Mouse (Mus musculus) cerebral cortex, adult 2 months (tissue): ENCODE data around the gene Capn8.

Source experiments
- WGBS: fragments of 180-500 bp; shearing (Covaris S2); methylation state at CpG from one replicate; pipeline ENCODE4 v1.1.7; 2018; 5-methylcytosine and 5-hydroxymethylcytosine counted together

Capn8 gene

DNA sequence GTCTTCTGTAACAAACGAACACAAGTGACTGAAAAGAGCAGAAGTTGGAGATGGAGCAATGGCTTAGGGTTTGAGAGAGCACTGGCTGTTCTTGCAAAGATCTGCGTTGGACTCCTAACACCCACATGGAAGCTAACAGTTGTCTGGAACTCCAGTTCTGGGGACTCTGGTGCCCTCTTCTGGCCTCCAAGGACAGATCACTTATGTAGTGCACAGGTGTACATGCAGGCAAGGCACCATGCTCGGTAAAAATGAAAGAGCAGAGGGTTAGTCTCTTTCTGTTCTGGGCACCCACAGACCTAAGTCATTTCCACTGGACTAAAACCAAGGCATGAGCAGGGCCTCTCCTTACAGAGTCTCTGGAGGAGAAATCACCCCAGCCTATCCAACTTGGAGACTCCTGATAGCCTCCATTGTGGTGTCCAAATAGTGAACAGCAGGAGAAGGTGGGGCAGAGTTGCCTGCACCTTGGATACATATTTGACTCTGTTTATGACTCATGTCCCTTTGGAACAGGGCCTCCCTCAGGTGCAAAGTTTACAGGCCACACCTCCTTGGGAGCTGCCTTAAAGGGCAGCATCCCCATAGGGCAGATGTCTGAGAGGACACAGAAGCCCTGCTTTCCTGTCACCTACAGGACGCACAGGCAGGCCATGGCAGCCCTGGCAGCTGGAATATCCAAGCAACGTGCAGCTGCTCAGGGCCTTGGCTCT, at the start of gene Capn8:
TSS of gene Capn8 (plus strand) at position 600 of the 713 bp plus-strand sequence.
- WGBS: 80% methylated on average over 5 of the region's 5 CpGs

DNA sequence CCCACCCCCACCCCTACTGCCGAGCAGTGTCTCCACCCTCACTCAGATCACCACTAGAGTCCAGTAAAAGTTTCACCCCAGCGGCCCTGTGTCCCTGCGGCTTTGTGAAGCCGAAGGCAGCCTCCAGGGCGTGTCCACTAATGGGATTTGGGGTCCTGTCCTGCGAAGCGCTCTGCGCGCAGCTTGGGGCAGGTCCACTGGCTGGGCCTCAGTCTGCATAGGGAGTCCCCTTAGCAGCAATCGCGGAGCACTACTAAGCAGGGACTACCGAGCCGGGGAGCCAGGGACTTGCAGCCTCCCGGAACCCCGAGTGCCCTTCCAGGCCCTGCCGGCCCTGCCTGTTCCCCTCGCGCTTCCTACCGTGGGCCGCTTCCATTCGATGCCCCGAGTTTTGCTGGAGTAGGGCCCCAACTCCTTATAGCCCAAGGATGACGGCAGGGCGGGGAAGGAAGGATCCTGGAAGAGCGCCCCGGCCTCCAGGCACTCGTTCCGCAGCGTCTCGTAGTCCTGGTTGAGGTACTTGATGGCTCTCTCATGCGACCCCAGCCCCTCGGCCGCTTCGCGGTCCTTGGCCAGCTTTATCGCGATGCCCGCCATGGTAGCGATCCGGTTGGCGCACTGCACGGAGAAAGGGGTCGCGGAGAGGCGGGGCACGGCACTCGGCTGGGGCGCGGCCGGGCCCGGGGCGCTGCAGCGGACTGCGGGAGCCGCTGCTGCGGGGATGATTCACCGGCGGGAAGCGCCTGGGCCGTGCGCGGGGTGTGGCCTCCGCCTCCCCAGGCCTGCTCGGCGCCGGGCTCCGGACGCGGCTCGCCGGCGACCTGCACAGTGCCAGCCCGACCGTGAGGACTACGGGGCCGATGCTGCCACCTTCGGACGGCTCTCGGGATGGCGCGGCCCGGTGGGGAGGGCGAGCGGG, 47.8 kb upstream of the Capn8 start, which contains the start of gene Capn2:
TSS of gene Capn2 (minus strand) at position 851 of the 919 bp plus-strand sequence.
- WGBS: 1% methylated on average over 84 of the region's 84 CpGs

DNA sequence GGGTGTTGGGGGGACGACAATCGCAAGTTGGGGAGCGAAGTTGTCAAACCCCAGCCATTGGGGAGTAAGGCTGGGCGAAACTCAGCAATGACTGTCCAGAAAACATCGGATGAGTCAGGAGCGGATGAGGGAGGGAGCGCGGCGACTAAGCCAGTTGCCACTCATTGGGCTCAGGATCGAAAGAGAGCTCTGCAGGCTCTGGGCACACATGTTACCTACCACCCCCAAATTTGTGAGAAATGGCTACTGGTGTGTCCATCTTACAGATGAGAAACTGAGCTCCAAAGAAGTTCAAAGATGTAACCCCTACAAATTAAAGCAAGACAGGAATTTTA, 47.2 kb upstream of the Capn8 start:
- WGBS: 2% methylated on average over 10 of the region's 10 CpGs

DNA sequence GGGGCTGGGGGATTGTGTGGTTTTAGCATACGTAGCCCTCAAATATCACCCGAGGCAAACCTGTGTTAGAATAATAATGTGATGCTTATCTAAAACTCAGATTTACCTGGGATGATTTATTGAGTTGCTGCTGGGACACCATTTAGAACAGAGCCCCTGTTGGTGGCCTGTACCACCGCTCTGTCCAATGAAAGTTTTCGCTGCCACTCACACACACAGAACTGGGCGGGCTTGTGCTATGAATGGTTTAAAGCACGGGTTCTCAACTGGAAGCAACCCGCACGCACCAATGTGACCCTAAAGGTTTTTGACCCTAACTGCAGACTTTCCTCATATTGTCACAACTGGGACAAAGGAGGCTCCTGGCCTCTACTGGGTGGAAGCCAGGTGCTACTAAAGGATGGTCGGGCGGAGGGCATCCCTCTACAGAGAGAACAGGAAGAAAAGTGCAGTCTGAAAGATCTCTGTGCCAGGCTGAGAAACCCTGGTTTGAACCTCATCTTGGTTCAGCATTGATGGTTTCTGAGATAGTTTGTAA, 46.6 kb upstream of the Capn8 start:
- WGBS: 87% methylated on average over 10 of the region's 10 CpGs

DNA sequence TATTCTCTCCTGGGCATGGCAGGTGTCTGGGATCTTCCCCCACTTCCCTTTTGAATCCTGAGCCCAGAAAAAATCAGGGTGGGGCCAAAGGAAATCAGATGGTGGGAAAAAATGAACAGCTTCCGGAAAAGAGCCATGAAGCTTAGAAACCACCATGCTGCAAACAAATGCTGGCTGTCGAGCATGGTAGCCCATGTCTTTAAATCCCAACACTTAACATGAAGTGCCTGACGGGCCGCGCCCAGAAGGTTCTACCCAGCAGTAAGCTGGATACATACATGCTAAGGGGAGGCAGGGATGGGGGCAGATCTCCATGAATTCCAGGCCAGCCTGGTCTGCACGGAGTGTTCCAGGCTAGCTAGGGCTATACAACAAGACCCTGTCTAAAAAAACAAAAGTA, 46.0 kb upstream of the Capn8 start:
- WGBS: 91% methylated on average over 6 of the region's 6 CpGs

DNA sequence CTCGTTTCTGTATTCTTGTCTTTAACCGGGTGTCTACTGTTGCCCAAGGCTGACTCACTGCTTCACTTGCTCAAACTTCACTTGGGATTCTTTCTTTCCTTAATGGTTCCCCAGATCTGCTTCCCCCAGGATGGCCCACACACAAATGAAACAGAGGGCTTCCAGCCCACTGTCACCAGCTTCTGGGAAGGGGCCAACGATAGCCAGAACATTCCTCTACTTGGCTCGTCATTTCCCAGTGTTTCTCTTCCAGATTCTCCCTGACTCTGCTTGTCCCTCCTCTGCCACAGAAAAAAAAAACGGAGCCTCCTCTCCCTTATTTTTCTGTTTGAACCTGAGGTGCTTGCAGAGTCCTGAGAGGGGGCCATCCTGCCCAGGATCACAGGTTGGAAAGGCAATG, 45.5 kb upstream of the Capn8 start:
- 52% methylated on average over 5 of the region's 5 CpGs for WGBS

DNA sequence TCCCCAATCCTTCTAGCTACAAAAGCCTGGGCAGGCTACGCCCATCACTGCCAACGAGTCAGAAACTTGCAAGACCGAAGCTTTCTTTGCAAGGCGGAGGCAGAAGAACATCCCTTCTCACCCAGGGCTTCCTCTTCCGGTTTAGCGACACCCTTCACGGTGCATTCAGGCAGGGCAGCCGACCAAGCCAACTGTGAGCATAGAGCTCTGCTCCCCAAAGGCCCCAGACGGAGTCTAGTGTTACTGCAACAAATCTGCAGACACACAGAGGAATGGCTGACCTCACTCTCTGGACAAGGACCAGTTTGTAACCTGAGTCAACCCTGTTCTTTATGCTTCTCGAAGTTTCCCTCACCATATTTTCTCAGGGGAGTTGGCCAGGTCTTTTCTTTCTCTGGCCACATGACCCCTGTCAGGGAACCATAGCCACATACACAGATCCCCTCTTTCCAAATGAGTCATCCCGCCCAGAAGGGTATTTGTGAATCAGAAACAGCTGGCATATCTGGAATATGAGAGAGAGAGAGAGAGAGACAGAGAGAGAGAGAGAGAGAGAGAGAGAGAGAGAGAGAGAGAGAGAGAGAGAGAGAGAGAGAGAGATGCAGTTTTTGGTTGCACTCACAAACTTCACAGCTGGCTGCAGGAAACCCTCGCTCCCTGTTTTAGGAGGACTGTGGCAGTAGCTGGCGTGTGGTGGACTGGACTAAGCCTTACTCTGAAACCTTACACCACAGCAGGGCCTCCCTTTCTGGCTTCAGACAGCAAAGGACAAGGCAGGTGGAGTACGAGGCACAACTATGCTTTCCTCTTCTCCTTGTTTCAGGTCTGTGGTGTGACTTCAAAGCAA, 44.5 kb upstream of the Capn8 start:
- 55% methylated on average over 14 of the region's 14 CpGs for WGBS

DNA sequence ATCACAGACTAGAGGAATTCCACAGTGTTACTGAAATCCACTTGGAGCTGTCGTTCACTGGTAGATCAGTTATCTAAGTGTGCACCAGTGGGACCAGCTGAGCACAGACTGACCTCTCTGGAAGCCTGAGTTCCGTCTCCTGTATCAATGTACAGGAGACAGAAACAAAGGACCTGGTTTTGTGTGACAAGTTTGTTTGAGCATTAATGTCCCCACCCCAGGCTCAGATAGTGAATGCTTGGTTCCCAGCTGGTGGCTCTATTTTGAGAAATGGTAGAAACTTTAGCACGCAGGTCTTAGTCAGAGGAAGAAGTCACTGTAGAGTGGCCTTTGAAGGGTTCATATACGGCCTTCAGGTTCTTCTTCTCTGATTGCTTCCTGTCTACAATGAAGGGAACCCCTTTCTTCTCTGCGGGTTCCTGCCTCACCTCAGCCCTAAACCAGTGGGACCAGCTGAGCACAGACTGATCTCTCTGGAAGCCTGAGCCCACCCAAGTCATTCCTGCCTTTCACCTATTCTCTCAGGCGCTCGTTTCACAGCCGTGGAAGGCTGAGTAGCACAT, 43.8 kb upstream of the Capn8 start:
- WGBS: 86% methylated on average over 8 of the region's 8 CpGs

DNA sequence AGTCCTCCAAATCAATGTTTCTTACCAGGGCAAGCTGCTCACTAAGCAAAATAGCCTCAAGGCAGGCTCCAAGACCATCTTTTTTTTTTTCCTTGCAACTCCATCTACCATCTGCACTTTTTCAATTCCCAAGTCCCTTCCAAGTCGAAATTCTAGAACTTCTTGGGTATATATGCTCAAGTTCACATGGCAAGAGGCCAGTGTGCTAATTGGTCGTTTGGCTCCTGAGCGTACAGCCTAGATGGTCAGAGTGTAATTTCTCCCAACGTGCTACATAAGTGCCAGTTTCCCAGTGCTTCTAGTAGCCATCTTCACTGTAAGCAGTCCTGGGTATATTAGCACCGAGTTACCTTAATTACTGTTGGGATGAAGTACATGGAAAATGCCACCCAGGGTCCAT, 41.8 kb upstream of the Capn8 start:
- 76% methylated on average over 5 of the region's 5 CpGs for WGBS

DNA sequence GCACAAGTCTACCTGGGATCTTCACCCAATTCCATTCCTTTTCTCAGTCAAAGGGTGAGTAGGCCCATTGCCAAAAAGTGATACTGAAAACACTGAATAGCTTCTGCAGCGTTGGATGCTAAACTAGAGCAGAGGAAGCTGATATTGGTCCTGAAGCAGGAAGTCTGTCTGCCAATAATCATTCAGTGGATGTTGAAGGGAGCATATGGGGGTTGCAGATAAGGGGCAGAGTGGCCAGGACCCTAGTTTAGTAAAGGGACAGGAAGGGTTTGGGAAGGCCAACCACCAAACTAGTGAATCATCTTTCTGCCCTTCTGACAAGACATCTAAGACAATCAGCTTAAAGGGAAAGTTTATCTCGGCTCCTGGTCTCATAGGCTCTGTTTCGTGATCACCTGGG, 41.1 kb upstream of the Capn8 start:
- 87% methylated on average over 3 of the region's 3 CpGs for WGBS

DNA sequence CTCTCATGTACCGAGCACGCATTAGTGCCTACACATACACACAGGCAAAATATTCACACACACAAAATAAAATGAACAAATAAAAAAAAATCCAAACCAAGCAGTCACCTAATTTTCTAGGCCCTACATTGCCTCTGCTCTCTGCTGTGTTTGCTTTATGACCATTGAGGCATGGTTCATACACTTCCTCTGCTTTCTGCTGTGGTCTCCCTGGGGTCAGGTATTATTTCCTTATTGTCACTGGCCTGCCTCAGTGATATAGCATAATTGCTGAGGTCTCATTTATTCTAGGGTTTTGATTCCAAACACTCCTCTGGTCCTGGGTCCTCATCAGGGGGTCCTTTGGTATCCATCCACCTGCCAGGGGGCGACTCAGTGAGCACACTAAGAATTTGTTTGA, 39.2 kb upstream of the Capn8 start:
- WGBS: 97% methylated on average over 3 of the region's 3 CpGs

DNA sequence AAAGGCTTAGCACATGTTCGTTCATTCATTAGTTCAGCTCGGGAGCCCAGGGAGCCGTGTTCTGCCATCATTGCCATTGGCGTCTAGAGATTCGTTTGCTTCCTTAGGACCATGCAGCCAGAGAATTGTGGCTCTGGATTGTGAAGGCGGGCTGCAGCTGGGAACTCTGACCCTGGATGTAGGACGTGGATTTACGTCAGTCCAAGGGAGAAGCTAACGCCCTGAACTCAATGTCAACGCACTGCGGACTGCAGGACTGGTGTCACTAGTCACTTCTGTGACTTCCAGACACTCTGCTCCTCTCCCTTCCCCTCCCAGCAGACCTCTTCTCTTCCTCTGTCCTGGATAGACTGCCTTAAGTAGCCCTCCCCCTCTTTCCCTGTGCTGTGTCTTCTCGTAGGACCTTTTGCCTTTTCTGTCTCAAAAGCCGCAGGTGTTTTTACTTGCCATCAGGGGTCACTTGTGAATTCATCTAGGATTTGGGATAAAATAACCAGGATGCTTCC, 37.5 kb upstream of the Capn8 start:
- WGBS: 69% methylated on average over 13 of the region's 13 CpGs

DNA sequence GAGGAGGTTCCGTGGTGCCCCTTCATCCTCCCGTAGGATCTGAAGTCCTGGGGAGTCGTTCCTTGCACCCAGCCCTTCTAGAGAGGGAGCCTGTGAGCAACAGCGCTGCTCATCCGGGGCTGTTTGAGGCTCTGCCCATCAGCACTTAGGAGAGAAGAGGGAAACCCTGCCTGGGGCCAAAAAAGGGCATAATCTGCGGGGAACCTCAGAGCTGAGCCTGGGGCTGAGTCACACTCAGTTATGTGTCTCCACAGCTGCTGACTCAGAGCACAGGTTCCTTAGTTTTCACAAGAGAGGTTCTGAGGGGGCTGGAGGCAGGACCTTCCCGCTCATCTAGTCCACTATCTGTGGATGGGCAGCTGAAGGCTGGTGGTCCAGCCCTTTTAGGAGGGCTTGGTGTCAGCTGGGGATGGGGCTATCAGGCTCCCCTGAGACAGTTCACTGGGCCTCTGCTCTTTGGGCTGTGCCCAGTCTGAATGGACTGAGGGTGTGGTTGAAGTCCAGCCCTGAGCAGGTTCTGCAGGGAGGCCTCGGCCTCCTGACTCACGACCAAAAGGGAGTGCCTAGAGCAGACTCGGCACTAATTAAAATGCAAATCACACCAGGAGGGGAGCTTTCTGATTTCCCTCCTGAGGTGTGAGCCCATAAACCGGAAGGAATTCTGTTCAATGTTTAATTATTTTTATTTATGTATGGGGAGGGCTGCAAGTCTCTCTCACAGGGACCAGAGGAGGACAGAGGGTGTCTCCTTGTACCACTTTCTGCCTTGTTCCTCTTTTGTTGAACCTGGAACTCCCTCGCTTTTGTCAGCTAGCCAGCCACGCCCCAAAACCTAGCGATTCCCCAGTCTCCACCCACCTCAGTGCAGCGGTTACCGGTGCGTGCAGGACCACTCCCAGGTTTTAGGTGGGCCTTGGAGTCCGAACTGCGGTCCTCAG, 36.6 kb upstream of the Capn8 start:
- 26% methylated on average over 19 of the region's 19 CpGs for WGBS

DNA sequence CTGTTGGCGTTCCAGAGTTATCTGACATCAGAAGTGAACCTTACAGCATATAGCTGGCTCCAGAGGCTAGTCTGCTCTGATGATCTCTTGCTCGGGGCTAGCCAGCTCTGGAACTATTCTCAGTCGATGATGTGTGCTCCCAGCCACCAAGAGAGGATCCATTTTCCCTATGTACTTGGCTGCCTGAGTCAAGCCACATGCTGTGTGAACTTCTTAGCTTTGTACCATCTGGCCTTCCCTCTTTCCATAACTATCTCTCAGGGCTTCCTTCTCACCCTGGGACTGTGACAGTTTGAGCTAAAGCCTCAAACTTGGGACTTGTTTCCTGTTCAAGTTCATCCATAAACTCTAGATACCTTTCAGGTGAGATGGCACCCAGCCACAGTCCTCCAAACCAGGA, 31.2 kb upstream of the Capn8 start:
- 73% methylated on average over 3 of the region's 3 CpGs for WGBS

DNA sequence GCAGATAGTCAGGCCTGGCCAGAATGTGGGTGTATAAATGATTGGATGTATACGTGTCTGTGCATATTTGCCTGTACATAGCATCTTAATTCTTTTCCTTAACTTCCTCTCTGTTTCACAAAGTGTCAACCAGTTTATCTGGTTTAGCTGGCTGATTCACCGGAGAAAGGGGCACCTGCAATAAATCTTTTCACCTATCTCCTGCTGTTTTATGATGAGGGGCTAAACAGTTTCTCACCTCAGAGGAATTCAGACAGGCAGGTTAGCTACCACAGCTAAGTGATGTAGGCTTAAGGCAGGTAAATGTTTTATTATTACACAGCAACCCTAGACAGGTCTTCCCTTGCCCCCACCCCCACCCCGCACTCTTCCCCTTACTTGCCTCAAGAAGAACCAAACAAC, 29.7 kb upstream of the Capn8 start:
- WGBS: 94% methylated on average over 3 of the region's 3 CpGs

DNA sequence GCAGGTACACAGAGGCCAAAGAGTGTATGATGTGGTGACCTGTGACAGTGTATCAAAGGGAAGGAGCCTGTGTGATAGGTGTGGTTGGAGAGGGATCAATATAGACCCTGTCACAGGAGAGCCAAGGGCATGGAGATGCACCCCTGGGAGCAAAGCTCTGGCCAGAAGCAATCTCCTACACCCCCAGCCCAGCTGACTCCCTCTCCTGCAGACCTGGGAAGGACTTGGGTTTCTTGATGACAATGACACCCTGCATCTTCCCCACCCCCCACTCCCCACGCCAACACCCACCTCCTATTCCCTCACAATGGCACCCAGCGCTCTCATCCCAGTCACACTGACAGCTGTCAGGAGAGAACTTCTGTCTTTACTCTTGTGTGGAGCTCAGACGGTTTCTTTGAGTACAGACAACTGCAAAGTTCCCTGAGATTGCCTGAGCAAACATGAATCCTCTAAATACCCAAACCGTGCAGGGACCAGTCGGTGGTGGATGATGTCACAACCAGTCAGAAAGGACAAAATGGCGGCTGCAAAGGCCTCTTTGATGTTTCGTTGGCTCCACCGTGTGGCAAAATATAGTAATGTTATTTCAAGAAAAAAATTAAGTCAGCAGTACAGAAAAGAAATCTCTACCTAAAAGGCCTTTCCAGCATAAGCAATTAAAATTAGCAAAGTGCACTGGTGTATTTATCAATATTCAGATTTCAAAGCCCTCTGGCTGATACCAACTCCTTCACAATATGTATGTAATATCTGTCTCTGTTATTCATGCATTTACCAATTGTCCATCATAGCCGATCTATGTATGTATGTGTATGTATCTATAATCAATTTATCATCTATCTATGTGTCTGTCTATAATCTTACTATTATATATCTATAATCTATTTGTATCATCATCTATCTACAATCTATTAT, 25.5 kb upstream of the Capn8 start:
- 14% methylated on average over 9 of the region's 9 CpGs for WGBS

DNA sequence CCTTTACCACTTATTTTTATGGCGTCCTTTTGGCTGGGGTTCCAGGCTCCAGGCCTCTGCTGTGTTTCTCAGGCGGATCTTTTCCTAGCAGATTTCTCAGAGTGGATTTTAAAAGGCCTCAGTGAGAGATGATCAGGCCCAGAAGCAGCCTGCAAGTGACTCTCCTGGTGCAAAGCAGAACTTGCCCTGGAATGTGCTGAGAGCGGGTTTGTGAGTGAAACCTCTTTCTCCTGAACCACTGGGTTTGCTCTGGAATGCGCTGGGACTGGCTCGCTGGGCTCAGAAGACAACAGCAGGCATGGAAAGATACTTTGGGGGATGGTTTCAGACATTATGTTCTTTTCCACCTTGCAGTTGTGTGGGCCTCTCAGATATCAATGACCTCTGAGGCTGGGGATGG, 22.7 kb upstream of the Capn8 start:
- 85% methylated on average over 5 of the region's 5 CpGs for WGBS

DNA sequence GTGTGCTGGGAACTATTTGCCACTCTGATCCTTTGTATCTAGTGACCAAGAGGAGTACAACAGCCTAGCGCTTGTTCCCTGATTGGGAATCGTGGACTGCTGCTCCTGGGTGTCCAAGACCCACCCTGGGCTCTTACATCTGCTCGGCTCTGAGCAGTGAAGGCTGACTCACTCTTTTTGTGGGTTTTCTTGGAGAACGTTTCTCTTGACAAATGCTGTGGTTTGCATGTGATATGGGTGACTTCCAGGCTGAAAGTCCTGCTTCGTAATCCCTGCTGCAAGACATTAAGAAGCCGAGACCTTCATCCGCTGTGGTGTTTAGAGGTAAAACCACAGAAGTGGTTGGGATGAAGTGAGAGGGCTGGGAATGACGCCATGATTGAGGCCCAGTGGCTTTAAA, 21.7 kb upstream of the Capn8 start:
- WGBS: 68% methylated on average over 8 of the region's 8 CpGs

DNA sequence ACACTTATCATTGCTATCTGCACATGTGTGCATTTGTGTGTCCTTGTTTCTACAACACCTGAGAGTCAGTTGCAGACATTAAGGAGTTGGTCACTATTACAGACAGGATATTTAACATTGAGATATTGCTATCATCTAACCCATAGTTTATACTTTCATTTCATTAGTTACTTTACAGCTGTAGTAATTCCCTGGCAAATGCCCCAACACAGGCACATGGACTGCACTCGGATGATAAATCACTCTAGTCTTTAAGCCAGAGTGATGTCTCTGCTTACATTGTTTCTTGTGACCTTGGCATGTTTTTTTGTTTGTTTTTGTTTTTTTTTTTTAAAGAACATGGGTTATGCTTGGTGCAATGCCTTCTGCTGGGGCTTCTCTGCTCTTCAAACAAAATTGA, 20.9 kb upstream of the Capn8 start:
- 80% methylated on average over 1 of the region's 1 CpGs for WGBS
